Mouse (Mus musculus): ENCODE measurements around the gene Hivep3. TPM values are rescaled to one million over a fixed set of nuclear protein-coding genes. Genes with fewer than 3 reads are reported as not detected.

Gene Hivep3
- polyA plus RNA-seq, 1 experiment from 2014 or later = 3.7 TPM

- Histone ChIP-seq H3K4me3 (no peak overlapping the region), H3K27me3 (no peaks in the 10 kb centered on the region)
- 62% methylated on average over 3 of the region's 3 CpGs for WGBS
Measured at GRCm38 (mm10) chr4:119946224-119946887, 212.8 kb downstream of the Hivep3 start.

DNA sequence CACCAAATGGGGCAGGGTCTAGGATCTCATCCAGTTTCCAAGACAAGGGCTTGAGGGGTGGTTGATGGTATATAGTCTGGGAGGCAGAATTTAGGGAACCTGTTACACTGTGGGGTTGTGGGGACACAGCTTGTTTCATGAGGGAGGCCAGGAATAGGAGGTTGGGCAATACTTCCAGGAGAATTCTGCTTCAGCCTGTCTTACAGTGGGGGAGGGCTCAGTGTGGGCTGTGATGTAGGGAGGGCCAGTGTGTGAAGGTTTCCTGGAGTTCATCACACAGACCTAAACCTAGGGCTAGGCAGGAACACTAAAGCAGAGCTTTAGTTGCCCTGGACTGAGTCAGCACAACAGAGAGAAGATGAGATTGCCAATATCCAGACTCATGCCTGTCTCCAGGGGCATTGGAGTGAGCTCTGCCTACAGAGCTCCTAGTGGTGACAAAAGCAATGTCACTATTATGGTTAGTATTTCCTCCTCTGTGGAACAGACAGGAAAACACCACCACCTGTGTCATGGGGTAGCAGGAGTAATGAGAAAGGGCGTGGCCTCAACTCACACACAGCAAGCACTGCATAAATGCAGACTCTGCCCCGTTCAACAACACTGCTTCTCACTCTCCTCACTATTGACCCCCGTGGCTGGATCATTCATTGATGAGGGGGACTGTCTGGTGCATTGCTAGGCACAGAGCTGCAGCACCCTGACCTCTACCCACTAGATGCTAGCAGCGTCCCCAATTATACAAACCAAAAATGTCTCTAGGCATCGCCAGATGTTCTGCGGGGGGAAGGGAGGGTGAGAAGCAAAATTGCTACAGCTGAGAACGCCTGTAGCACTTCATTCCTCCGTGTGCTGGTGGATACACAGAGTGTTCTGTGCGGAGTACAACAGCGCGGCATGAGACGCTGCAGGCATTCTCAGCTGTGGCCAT lies 213.9 kb downstream of the Hivep3 start:
- Histone ChIP-seq H3K27me3 (no peaks in the 10 kb centered on the region), H3K4me2 (no peak overlapping the region), H3K36me3 (no peaks in the 10 kb centered on the region), H3K4me1 (peaks cover 9% of the 10 kb centered on the region), H3K27ac (no peak overlapping the region), H3K9me3 (peaks cover 7% of the 10 kb centered on the region; the same call in 1 of the 2 replicates), H3K4me3 (no peak overlapping the region), H3K9ac (no peak overlapping the region)
- no peak for ATAC-seq (ENCODE audit: insufficient number of reproducible peaks, insufficient read depth, low FRiP score, low TSS enrichment, low read depth)
- 58% methylated on average over 12 of the region's 12 CpGs for WGBS

More at GRCm38 (mm10) chr4:119946224-119946887, 212.8 kb downstream of the Hivep3 start:
- Histone ChIP-seq H3K27ac (no peak overlapping the region), H3K9me3 (peaks cover 7% of the 10 kb centered on the region; the same call in 1 of the 2 replicates), H3K9ac (no peak overlapping the region), H3K4me2 (no peak overlapping the region), H3K36me3 (no peaks in the 10 kb centered on the region), H3K4me1 (peaks cover 9% of the 10 kb centered on the region)
- ATAC-seq (ENCODE audit: insufficient number of reproducible peaks, insufficient read depth, low FRiP score, low TSS enrichment, low read depth) = no peak

- Histone ChIP-seq H3K4me2 (no peak overlapping the region), H3K27me3 (no peaks in the 10 kb centered on the region), H3K4me1 (peaks cover 9% of the 10 kb centered on the region), H3K9me3 (peaks cover 7% of the 10 kb centered on the region; the same call in 1 of the 2 replicates), H3K9ac (no peak overlapping the region), H3K27ac (no peak overlapping the region), H3K4me3 (no peak overlapping the region), H3K36me3 (no peaks in the 10 kb centered on the region)
- WGBS = 81% methylated on average over 6 of the region's 6 CpGs
- no peak for ATAC-seq (ENCODE audit: insufficient number of reproducible peaks, insufficient read depth, low FRiP score, low TSS enrichment, low read depth)
Measured at GRCm38 (mm10) chr4:119948406-119948805, 214.8 kb downstream of the Hivep3 start.

DNA sequence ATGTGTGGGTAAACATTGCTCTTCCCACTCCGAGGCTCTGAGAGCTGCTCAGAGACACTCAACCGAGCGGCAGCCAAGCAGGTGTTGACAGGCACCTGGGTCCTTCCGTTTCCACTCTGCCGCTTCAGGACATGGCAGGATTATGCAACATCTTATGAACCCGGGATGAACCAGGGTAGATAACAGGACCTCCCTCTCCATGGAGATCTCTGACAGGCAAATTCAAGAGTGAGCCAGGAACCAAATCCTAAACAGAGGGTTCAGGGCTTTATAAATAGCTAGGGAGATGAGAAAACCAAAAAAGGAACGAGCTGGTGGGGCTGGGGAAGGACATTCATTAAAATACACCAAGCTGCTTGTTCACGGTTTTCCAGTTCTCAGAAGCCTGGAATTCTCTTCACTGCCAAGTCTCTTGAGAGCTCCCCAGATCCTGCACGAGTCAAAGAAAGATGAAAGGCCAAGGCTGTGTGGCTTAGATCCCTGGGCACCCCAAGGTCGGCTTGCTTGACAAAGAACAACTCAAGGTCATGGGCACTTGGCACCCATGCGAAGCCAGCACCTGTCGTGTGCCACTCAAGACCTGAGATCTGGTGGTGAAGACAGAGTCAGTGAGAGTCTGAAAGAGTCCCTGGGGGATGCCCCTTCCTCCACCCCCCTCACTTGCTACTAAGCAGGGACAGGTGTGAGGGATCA lies 215.5 kb downstream of the Hivep3 start:
- no peaks in the 10 kb centered on the region for H3K36me3 ChIP-seq
- peaks cover 9% of the 10 kb centered on the region for H3K4me1 ChIP-seq
- H3K4me3 ChIP-seq = no peak overlapping the region
- ATAC-seq (ENCODE audit: insufficient number of reproducible peaks, insufficient read depth, low FRiP score, low TSS enrichment, low read depth) = no peak
- H3K9ac ChIP-seq = no peak overlapping the region
- no peak overlapping the region for H3K4me2 ChIP-seq
- peaks cover 7% of the 10 kb centered on the region; the same call in 1 of the 2 replicates for H3K9me3 ChIP-seq
- H3K27ac ChIP-seq = no peak overlapping the region
- H3K27me3 ChIP-seq = no peaks in the 10 kb centered on the region
- 80% methylated on average over 12 of the region's 12 CpGs for WGBS

DNA sequence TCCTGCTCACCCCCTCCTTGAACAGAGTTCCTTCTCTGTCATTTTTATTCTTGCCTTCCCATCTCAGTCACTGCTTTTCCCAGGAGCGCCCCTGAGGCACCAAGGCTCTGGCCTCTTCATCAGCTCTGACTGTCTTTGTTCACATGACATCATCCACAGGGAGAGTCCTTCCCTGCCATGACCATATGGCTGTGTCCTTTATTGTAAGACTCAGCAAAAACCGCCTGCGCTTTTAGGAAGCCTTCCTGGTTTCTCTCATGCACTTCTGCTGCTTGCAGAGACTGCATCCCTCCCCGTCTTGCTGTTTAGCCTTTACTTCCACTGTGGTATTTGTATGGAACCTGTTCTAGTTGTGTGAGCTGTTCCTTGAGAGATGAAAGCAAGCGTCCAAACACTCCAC lies 216.6 kb downstream of the Hivep3 start:
- WGBS = 82% methylated on average over 5 of the region's 5 CpGs

DNA sequence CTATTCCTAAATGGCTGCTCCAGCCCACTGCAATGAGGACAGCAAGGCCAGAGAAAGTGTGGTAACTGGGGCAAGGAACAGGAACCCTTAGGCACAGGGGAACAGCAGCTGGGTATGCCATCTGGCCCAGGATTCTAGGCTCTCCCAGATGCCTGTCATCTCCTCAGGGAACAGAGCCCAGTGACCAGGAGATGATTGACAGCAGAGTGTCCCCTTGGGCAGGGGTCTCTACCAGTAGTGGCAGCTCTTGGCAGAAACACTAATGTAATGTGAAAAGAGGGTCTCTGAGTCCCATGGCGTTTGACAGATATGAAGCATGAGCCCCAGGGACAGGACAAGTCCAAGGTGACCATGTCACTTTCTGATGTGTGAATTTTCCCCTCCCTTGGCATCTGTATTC lies 217.5 kb downstream of the Hivep3 start:
- Histone ChIP-seq H3K4me1 (peaks cover 9% of the 10 kb centered on the region), H3K9me3 (no peaks in the 10 kb centered on the region), H3K27me3 (no peaks in the 10 kb centered on the region), H3K4me3 (no peak overlapping the region), H3K9ac (no peak overlapping the region), H3K4me2 (no peak overlapping the region), H3K27ac (no peak overlapping the region), H3K36me3 (no peaks in the 10 kb centered on the region)
- WGBS = 68% methylated on average over 1 of the region's 1 CpGs
- ATAC-seq (ENCODE audit: insufficient number of reproducible peaks, insufficient read depth, low FRiP score, low TSS enrichment, low read depth) = no peak

More for the DNA sequence above, 216.6 kb downstream of the Hivep3 start:
- no peak overlapping the region for H3K4me2 ChIP-seq
- no peak overlapping the region for H3K4me3 ChIP-seq
- peaks cover 5% of the 10 kb centered on the region; the same call in 1 of the 2 replicates for H3K9me3 ChIP-seq
- H3K36me3 ChIP-seq = no peaks in the 10 kb centered on the region
- no peak overlapping the region for H3K27ac ChIP-seq
- peaks cover 9% of the 10 kb centered on the region for H3K4me1 ChIP-seq
- ATAC-seq (ENCODE audit: insufficient number of reproducible peaks, insufficient read depth, low FRiP score, low TSS enrichment, low read depth) = no peak
- H3K27me3 ChIP-seq = no peaks in the 10 kb centered on the region
- H3K9ac ChIP-seq = no peak overlapping the region

GRCm38 (mm10) chr4:119955008-119955407 lies 221.4 kb downstream of the Hivep3 start:
- 76% methylated on average over 7 of the region's 7 CpGs for WGBS
- no peak overlapping the region for H3K4me2 ChIP-seq
- ATAC-seq (ENCODE audit: insufficient number of reproducible peaks, insufficient read depth, low FRiP score, low TSS enrichment, low read depth) = no peak
- H3K9ac ChIP-seq = no peak overlapping the region
- no peak overlapping the region for H3K4me3 ChIP-seq
- no peaks in the 10 kb centered on the region for H3K27me3 ChIP-seq
- H3K27ac ChIP-seq = no peak overlapping the region
- no peaks in the 10 kb centered on the region for H3K9me3 ChIP-seq
- no peaks in the 10 kb centered on the region for H3K36me3 ChIP-seq
- H3K4me1 ChIP-seq = 0 out of 2 replicates have a peak, but pooled peaks cover 3% of the 10 kb centered on the region

GRCm38 (mm10) chr4:119957970-119958369 lies 224.4 kb downstream of the Hivep3 start:
- no peak overlapping the region for H3K4me3 ChIP-seq
- H3K4me2 ChIP-seq = no peak overlapping the region
- H3K9me3 ChIP-seq = no peaks in the 10 kb centered on the region
- H3K27ac ChIP-seq = no peak overlapping the region
- no peak for ATAC-seq (ENCODE audit: insufficient number of reproducible peaks, insufficient read depth, low FRiP score, low TSS enrichment, low read depth)
- no peaks in the 10 kb centered on the region for H3K27me3 ChIP-seq
- 75% methylated on average over 2 of the region's 2 CpGs for WGBS
- H3K36me3 ChIP-seq = no peaks in the 10 kb centered on the region
- no peak overlapping the region for H3K9ac ChIP-seq
- 0 out of 2 replicates have a peak, but pooled peaks cover 3% of the 10 kb centered on the region for H3K4me1 ChIP-seq

GRCm38 (mm10) chr4:119959293-119959692 lies 225.7 kb downstream of the Hivep3 start:
- H3K36me3 ChIP-seq = no peaks in the 10 kb centered on the region
- H3K4me3 ChIP-seq = no peak overlapping the region
- H3K27me3 ChIP-seq = no peaks in the 10 kb centered on the region
- H3K9ac ChIP-seq = no peak overlapping the region
- 0 out of 2 replicates have a peak, but pooled peaks cover 3% of the 10 kb centered on the region for H3K4me1 ChIP-seq
- 65% methylated on average over 7 of the region's 7 CpGs for WGBS
- H3K4me2 ChIP-seq = no peak overlapping the region
- no peak overlapping the region for H3K27ac ChIP-seq
- no peaks in the 10 kb centered on the region for H3K9me3 ChIP-seq
- no peak for ATAC-seq (ENCODE audit: insufficient number of reproducible peaks, insufficient read depth, low FRiP score, low TSS enrichment, low read depth)

- no peaks in the 10 kb centered on the region for H3K27me3 ChIP-seq
- H3K4me2 ChIP-seq = no peak overlapping the region
- H3K4me1 ChIP-seq = 0 out of 2 replicates have a peak, but pooled peaks cover 3% of the 10 kb centered on the region
- no peaks in the 10 kb centered on the region for H3K9me3 ChIP-seq
- ATAC-seq (ENCODE audit: insufficient number of reproducible peaks, insufficient read depth, low FRiP score, low TSS enrichment, low read depth) = no peak
- H3K9ac ChIP-seq = no peak overlapping the region
- no peak overlapping the region for H3K27ac ChIP-seq
- 79% methylated on average over 1 of the region's 1 CpGs for WGBS
- no peak overlapping the region for H3K4me3 ChIP-seq
- H3K36me3 ChIP-seq = no peaks in the 10 kb centered on the region
Measured at GRCm38 (mm10) chr4:119959873-119960272, 226.3 kb downstream of the Hivep3 start.

DNA sequence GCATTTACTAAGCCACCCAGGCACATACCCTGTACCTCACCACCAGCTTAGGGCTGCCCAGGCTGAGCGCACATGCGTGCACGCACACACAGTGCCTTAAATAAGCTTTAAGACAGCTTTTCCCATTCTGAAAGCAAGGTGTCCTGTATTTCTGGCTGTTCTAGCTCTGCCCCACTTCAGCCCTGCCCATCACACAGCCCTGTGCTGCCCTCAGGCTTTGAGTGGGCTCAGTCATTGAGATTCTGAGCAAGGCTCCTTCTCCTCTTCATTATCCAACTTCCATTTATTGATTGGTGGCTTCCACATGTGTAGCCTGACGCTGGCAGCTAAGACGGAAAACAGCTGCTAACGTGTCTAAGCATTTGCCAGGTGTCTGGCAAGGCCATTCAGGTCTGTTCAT lies 226.9 kb downstream of the Hivep3 start:
- Histone ChIP-seq H3K9me3 (no peaks in the 10 kb centered on the region), H3K4me2 (no peak overlapping the region), H3K4me1 (0 out of 2 replicates have a peak, but pooled peaks cover 3% of the 10 kb centered on the region), H3K36me3 (no peaks in the 10 kb centered on the region), H3K4me3 (no peak overlapping the region), H3K9ac (no peak overlapping the region), H3K27ac (no peak overlapping the region), H3K27me3 (no peaks in the 10 kb centered on the region)
- ATAC-seq (ENCODE audit: insufficient number of reproducible peaks, insufficient read depth, low FRiP score, low TSS enrichment, low read depth) = no peak
- 74% methylated on average over 6 of the region's 6 CpGs for WGBS
